Mouse (Mus musculus) adrenal gland, postnatal 10 days (tissue): ENCODE results near the gene Olfr896-ps1. TPM values are rescaled to one million over a fixed set of nuclear protein-coding genes. Genes with fewer than 3 reads are reported as not detected.

Experiments used
- DNase-seq: peaks from one replicate; pipeline ENCODE4 v3.0.0; 2021; ENCODE audit warnings: mixed read lengths
- long read RNA-seq, 2 experiments: library from polyadenylated mRNA; stranded (forward); transcript quantifications; one replicate each; pipeline ENCODE4 v2.0.0; 2021
- total RNA-seq, 2 experiments: library from RNA; stranded (reverse); gene quantifications; 2 replicates each; pipeline ENCODE4 v1.2.3; 2021

Gene Olfr896-ps1
- total RNA-seq, result not detected
- long read RNA-seq, experiment 1, result 0 reads
- long read RNA-seq, experiment 2, result 0 reads

- DNase-seq, result no peak
These were observed at the start of gene Olfr896-ps1 for GRCm38 (mm10) chr9:38290807-38291206. Gene Olfr896-ps1 (plus strand): TSS chr9:38291107.

- no peak for DNase-seq
These were observed 38.4 kb upstream of the Olfr896-ps1 start, which contains the start of gene Olfr143 for GRCm38 (mm10) chr9:38252474-38252873. Gene Olfr143 (plus strand): TSS chr9:38252774.

- DNase-seq, result no peak
These were observed 23.4 kb upstream of the Olfr896-ps1 start, which contains the start of gene Olfr895 for GRCm38 (mm10) chr9:38267551-38267950. Gene Olfr895 (plus strand): TSS chr9:38267851.

- DNase-seq, result no peak
These were observed 37.9 kb downstream of the Olfr896-ps1 start, which contains the start of gene Olfr25 for GRCm38 (mm10) chr9:38328760-38329159. Gene Olfr25 (plus strand): TSS chr9:38329060.

Other genes with a start within 250 kb of the Olfr896-ps1 start
- gene Olfr884, start 244.6 kb upstream of the Olfr896-ps1 start, total RNA-seq, result not detected
- not detected for gene Olfr885, start 229.8 kb upstream of the Olfr896-ps1 start, total RNA-seq
- not detected for gene Olfr887, start 207.0 kb upstream of the Olfr896-ps1 start, total RNA-seq
- gene Olfr888, start 183.0 kb upstream of the Olfr896-ps1 start, total RNA-seq, result not detected
- gene Olfr889, start 175.9 kb upstream of the Olfr896-ps1 start, total RNA-seq, result under 1 TPM in 1 of 2 experiments, not detected in 1; 0.06 TPM
- gene Olfr890, start 148.6 kb upstream of the Olfr896-ps1 start, total RNA-seq, result not detected
- not detected for gene Olfr891, start 110.3 kb upstream of the Olfr896-ps1 start, total RNA-seq
- not detected for gene Olfr893, start 82.7 kb upstream of the Olfr896-ps1 start, total RNA-seq
- gene Olfr894, start 73.1 kb upstream of the Olfr896-ps1 start, total RNA-seq, result not detected
- gene Olfr143, start 38.3 kb upstream of the Olfr896-ps1 start, total RNA-seq, result not detected
- not detected for gene Olfr895, start 23.3 kb upstream of the Olfr896-ps1 start, total RNA-seq
- gene Olfr25, start 38.0 kb downstream of the Olfr896-ps1 start, total RNA-seq, result not detected
- gene Olfr898, start 57.3 kb downstream of the Olfr896-ps1 start, total RNA-seq, result not detected
- gene Olfr250, start 75.8 kb downstream of the Olfr896-ps1 start, total RNA-seq, result not detected
- gene Olfr251, start 86.0 kb downstream of the Olfr896-ps1 start, total RNA-seq, result not detected
- not detected for gene Olfr147, start 110.6 kb downstream of the Olfr896-ps1 start, total RNA-seq
- gene Olfr901, start 138.3 kb downstream of the Olfr896-ps1 start, total RNA-seq, result not detected
- gene Olfr902, start 156.5 kb downstream of the Olfr896-ps1 start, total RNA-seq, result not detected
- gene Olfr904, start 172.0 kb downstream of the Olfr896-ps1 start, total RNA-seq, result not detected
- gene Olfr905, start 180.0 kb downstream of the Olfr896-ps1 start, total RNA-seq, result not detected
- not detected for gene Olfr906, start 196.0 kb downstream of the Olfr896-ps1 start, total RNA-seq
- gene Olfr907, start 204.7 kb downstream of the Olfr896-ps1 start, total RNA-seq, result not detected
- not detected for gene Olfr911-ps1, start 230.5 kb downstream of the Olfr896-ps1 start, total RNA-seq
- gene Olfr910, start 246.7 kb downstream of the Olfr896-ps1 start, total RNA-seq, result not detected